Mouse (Mus musculus) liver, adult 2 months (tissue): ENCODE measurements around the gene Gm20388. TPM values are rescaled to one million over a fixed set of nuclear protein-coding genes. Genes with fewer than 3 reads are reported as not detected.

Experiments
- DNase-seq: peaks from one replicate; pipeline ENCODE4 v3.0.0-alpha.2; 2011; ENCODE audit warnings: low read depth, low spot score; ENCODE audit errors: extremely low read depth
- H3K27ac ChIP-seq: fragments of 200-500 bp; replicated peaks from 2 replicates; pipeline ENCODE4 v1.5.1; 2012; ENCODE audit warnings: low read depth, mild to moderate bottlenecking, control low read depth, inconsistent platforms, low read length; ENCODE audit not compliant: insufficient read depth
- H3K27me3 ChIP-seq: fragments of 200-500 bp; 2 replicates; pipeline ENCODE4 v1.6.1; 2012; ENCODE audit warnings: mild to moderate bottlenecking, moderate library complexity, low read length, inconsistent platforms; ENCODE audit not compliant: control insufficient read depth, insufficient read depth
- H3K36me3 ChIP-seq: fragments of 200-500 bp; 2 replicates; pipeline ENCODE4 v1.6.1; 2012; ENCODE audit warnings: low read length, inconsistent platforms; ENCODE audit not compliant: control insufficient read depth, insufficient read depth
- H3K4me1 ChIP-seq: fragments of 200-500 bp; 2 replicates; pipeline ENCODE4 v1.6.1; 2011; ENCODE audit warnings: low read length; ENCODE audit not compliant: control insufficient read depth, insufficient read depth
- H3K4me3 ChIP-seq: fragments of 200-500 bp; 2 replicates; pipeline ENCODE4 v1.5.1; 2011; ENCODE audit warnings: low read depth, mild to moderate bottlenecking, control low read depth, low read length, moderate library complexity; ENCODE audit not compliant: insufficient read depth
- H3K79me2 ChIP-seq: fragments of 200-500 bp; 2 replicates; pipeline ENCODE4 v1.6.1; 2012; ENCODE audit warnings: inconsistent platforms, mild to moderate bottlenecking, low read length, moderate library complexity; ENCODE audit not compliant: control insufficient read depth, insufficient read depth
- H3K9ac ChIP-seq: fragments of 200-500 bp; 2 replicates; pipeline ENCODE4 v1.6.1; 2012; ENCODE audit warnings: low read depth, mild to moderate bottlenecking, control low read depth, inconsistent platforms, low read length
- CTCF ChIP-seq: fragments of 200-500 bp; IDR thresholded peaks from 2 replicates; pipeline ENCODE4 v1.5.1; 2011; ENCODE audit warnings: low read depth, low read length, control low read depth
- POLR2A ChIP-seq: fragments of 200-500 bp; IDR thresholded peaks from 2 replicates; pipeline ENCODE4 v1.6.1; 2011; ENCODE audit warnings: low read length, control low read depth; ENCODE audit not compliant: insufficient read depth; ENCODE audit errors: extremely low read depth
- WGBS: fragments of 180-500 bp; shearing (Covaris S2); methylation state at CpG from one replicate; pipeline ENCODE4 v1.1.7; 2018; 5-methylcytosine and 5-hydroxymethylcytosine counted together
- polyA plus RNA-seq: library from polyadenylated mRNA; depleted of rRNA; stranded (reverse); fragments of >200 nt; gene quantifications from 2 replicates; pipeline ENCODE4 v1.2.3, GENCODE M21; 2012
- total RNA-seq: library from RNA; depleted of rRNA; stranded (reverse); fragments of >200 nt; gene quantifications from 2 replicates; pipeline ENCODE4 v1.2.3, GENCODE M21; 2014

Gm20388 gene
- total and polyA plus RNA-seq, 2 experiments = 6.4 to 19.9 TPM

- WGBS = 64% methylated on average over 11 of the region's 11 CpGs
- Histone ChIP-seq H3K27me3 (no peaks in the 10 kb centered on the region), H3K9ac (no peak overlapping the region), H3K79me2 (peaks cover 41% of the 10 kb centered on the region), H3K36me3 (no peaks in the 10 kb centered on the region), H3K4me3 (no peak overlapping the region), H3K4me1 (peaks cover 32% of the 10 kb centered on the region), H3K27ac (no peak overlapping the region)
- DNase-seq = no peak
- TF ChIP-seq CTCF (no peak), POLR2A (no peak)
Observed at GRCm38 (mm10) chr8:124283644-124284332, 4373.1 kb downstream of the Gm20388 start.

GRCm38 (mm10) chr8:124284333-124284711, 4373.7 kb downstream of the Gm20388 start:
- H3K79me2 ChIP-seq = peaks cover 41% of the 10 kb centered on the region
- H3K9ac ChIP-seq = no peak overlapping the region
- H3K4me1 ChIP-seq = peaks cover 32% of the 10 kb centered on the region
- 85% methylated on average over 6 of the region's 6 CpGs for WGBS
- TF ChIP-seq CTCF = no peak
- TF ChIP-seq POLR2A = no peak
- DNase-seq = no peak
- no peaks in the 10 kb centered on the region for H3K27me3 ChIP-seq
- no peak overlapping the region for H3K4me3 ChIP-seq
- H3K27ac ChIP-seq = no peak overlapping the region
- no peaks in the 10 kb centered on the region for H3K36me3 ChIP-seq

- peak; percentile 73 for DNase-seq
- Histone ChIP-seq H3K27me3 (no peaks in the 10 kb centered on the region), H3K9ac (0 out of 2 replicates have a peak overlapping the region, but pooled peaks have one; percentile 14), H3K36me3 (no peaks in the 10 kb centered on the region), H3K4me3 (no peak overlapping the region), H3K79me2 (peaks cover 38% of the 10 kb centered on the region), H3K4me1 (peaks cover 25% of the 10 kb centered on the region), H3K27ac (peak overlapping the region; percentile 3; the same call in 1 of the 2 replicates)
- TF ChIP-seq CTCF (no peak), POLR2A (no peak)
- WGBS = 24% methylated on average over 9 of the region's 9 CpGs
Observed at GRCm38 (mm10) chr8:124284984-124285576, 4374.4 kb downstream of the Gm20388 start.

GRCm38 (mm10) chr8:124286461-124287124, 4376.0 kb downstream of the Gm20388 start:
- Histone ChIP-seq H3K27ac (no peak overlapping the region), H3K36me3 (no peaks in the 10 kb centered on the region), H3K9ac (no peak overlapping the region), H3K27me3 (no peaks in the 10 kb centered on the region), H3K4me3 (no peak overlapping the region), H3K79me2 (peaks cover 24% of the 10 kb centered on the region), H3K4me1 (peaks cover 15% of the 10 kb centered on the region)
- WGBS = 74% methylated on average over 4 of the region's 4 CpGs
- no peak for TF ChIP-seq POLR2A
- peak; percentile 63 for TF ChIP-seq CTCF
- peak; percentile 42 for DNase-seq

- Histone ChIP-seq H3K27me3 (no peaks in the 10 kb centered on the region), H3K4me1 (peaks cover 10% of the 10 kb centered on the region), H3K9ac (no peak overlapping the region), H3K4me3 (no peak overlapping the region), H3K36me3 (no peaks in the 10 kb centered on the region), H3K27ac (no peak overlapping the region), H3K79me2 (peaks cover 21% of the 10 kb centered on the region; the same call in 1 of the 2 replicates)
- no peak for TF ChIP-seq CTCF
- TF ChIP-seq POLR2A = no peak
- no peak for DNase-seq
- WGBS = 77% methylated on average over 4 of the region's 4 CpGs
Observed at GRCm38 (mm10) chr8:124288215-124288864, 4377.7 kb downstream of the Gm20388 start.
